Mouse (Mus musculus) liver, postnatal 0 days (tissue): ENCODE results near the gene Slc9a3. TPM values are rescaled to one million over a fixed set of nuclear protein-coding genes. Genes with fewer than 3 reads are reported as not detected.

Source experiments
- ATAC-seq: fragments of 200-750 bp; cut with Nextera tagmentation; 2 replicates; pipeline ENCODE4 v1.8.0; 2017; ENCODE audit warnings: mild to moderate bottlenecking, moderate library complexity
- DNase-seq: peaks from one replicate; pipeline ENCODE4 v3.0.0-alpha.2; 2016
- H3K27ac ChIP-seq: fragments of 300-500 bp; sonication (generic); 2 replicates; pipeline ENCODE4 v1.5.1; 2014; ENCODE audit warnings: antibody characterized with exemption, moderate library complexity, mild to moderate bottlenecking, low read depth
- H3K27me3 ChIP-seq: fragments of 300-500 bp; sonication (generic); 2 replicates; pipeline ENCODE4 v1.6.1; 2014; ENCODE audit warnings: low read length, control low read depth, mixed read lengths; ENCODE audit not compliant: insufficient read depth
- H3K36me3 ChIP-seq: fragments of 300-500 bp; sonication (generic); replicated peaks from 2 replicates; pipeline ENCODE4 v1.6.1; 2014; ENCODE audit warnings: mild to moderate bottlenecking, control low read depth, low read length, moderate library complexity, mixed read lengths; ENCODE audit not compliant: insufficient read depth
- H3K4me1 ChIP-seq: fragments of 300-500 bp; sonication (generic); 2 replicates; pipeline ENCODE4 v1.6.1; 2014; ENCODE audit warnings: antibody characterized with exemption, mild to moderate bottlenecking, control low read depth; ENCODE audit not compliant: insufficient read depth
- H3K4me2 ChIP-seq: fragments of 300-500 bp; sonication (generic); 2 replicates; pipeline ENCODE4 v1.6.1; 2014; ENCODE audit warnings: low read depth, mild to moderate bottlenecking, low read length, moderate library complexity, mixed read lengths
- H3K4me3 ChIP-seq: fragments of 300-500 bp; sonication (generic); 2 replicates; pipeline ENCODE4 v1.5.1; 2014; ENCODE audit warnings: low read depth, low read length
- H3K9ac ChIP-seq: fragments of 300-500 bp; sonication (generic); replicated peaks from 2 replicates; pipeline ENCODE4 v1.6.1; 2014; ENCODE audit warnings: mild to moderate bottlenecking, moderate library complexity
- H3K9me3 ChIP-seq: fragments of 300-500 bp; sonication (generic); 2 replicates; pipeline ENCODE4 v1.6.1; 2016; ENCODE audit warnings: mild to moderate bottlenecking, control low read depth, low read length, mixed read lengths
- CTCF ChIP-seq: sonication (generic); IDR thresholded peaks from 2 replicates; pipeline ENCODE4 v1.5.1; 2016; ENCODE audit warnings: antibody characterized with exemption, low read depth
- EP300 ChIP-seq: IDR thresholded peaks from 2 replicates; pipeline ENCODE4 v1.6.1; 2016; ENCODE audit warnings: antibody characterized with exemption, low read depth, mild to moderate bottlenecking
- WGBS: fragments of 180-500 bp; shearing (Covaris S2); extraction: QIAGEN DNeasy Blood & Tissue Kit; methylation state at CpG from one replicate; pipeline ENCODE4 v1.1.7; 2014; ENCODE audit not compliant: insufficient replicate concordance; 5-methylcytosine and 5-hydroxymethylcytosine counted together
- polyA plus RNA-seq: library from polyadenylated mRNA; unstranded; fragments of >200 nt; fragmentation: Nextera tagmentation; extraction: Ambion mirVana; gene quantifications from 2 replicates; pipeline ENCODE4 v1.2.1, GENCODE M21; 2015

The Slc9a3 gene
- polyA plus RNA-seq, 1 experiment from 2014 or later, result not detected

DNA sequence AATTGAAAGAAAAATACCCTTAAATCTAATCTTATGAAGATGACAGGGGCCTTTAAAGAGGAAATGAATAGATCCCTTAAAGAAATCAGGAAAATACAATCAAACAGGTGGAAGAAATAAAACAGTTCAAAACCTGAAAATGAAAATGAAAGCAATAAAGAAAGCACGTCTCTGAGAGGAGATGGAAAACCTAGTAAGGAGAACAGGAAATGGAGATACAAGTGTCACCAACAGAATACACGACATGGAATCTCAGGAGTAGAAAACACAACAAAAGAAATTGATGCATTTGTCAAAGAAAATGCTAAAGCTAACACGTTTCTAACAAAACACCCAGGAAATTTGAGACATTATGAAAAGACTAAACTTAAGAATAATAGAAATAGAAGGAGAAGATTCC lies 75.2 kb downstream of the Slc9a3 start:
- no peak overlapping the region for H3K4me2 ChIP-seq

DNA sequence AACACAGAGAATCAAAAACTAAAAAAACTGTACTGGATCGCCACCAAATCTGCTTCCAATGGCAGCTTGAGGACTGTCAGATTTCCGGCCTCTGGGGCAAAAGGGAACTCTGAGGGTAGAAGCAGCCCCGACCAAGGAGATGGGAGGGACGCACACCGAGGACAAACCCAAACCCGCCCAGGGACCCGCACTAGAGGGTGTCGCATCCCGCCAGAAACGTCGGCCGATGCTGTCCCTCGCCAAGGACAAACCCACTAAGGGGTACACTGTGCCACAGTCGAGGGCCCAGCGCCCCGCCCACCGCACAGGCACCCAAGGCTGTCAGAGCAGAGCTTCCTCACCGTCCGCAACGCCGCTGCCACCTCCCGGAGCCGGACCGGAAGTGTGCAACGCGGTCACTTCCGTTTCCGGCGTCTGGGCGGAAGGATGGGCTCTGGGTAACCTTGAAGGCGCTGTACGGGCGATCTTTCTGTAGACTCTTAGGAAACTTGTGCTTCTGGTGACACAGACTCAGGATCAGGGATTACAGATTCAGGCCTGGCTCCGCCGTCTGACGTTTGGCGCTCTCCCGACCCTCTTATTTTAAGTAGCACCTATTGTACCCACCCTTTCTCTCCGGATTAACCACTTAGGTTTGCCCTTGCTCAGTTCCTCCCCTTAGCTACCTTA lies 87.2 kb downstream of the Slc9a3 start, which contains the start of gene Exoc3:
Gene Exoc3 (minus strand): TSS at position 416 of the 669 bp plus-strand sequence.
- ATAC-seq (peak; percentile 99), DNase-seq (peak; percentile 94)
- Histone ChIP-seq H3K36me3 (peaks cover 8% of the 10 kb centered on the region), H3K4me3 (peak within 1 kb of the TSS; percentile 85), H3K27me3 (no peaks in the 10 kb centered on the region), H3K4me2 (peak within 1 kb of the TSS; percentile 93), H3K9me3 (no peaks in the 10 kb centered on the region), H3K27ac (peak within 1 kb of the TSS; percentile 93), H3K4me1 (peaks cover 25% of the 10 kb centered on the region), H3K9ac (peak within 1 kb of the TSS; percentile 75)
- TF ChIP-seq EP300 (no peak; the same call in 1 of the 2 replicates), CTCF (no peak)
- under 1% methylated on average over 39 of the region's 39 CpGs for WGBS

More for the DNA sequence above, 75.2 kb downstream of the Slc9a3 start:
- DNase-seq (no peak), ATAC-seq (no peak)
- H3K9ac ChIP-seq, result no peak overlapping the region
- no peak overlapping the region for H3K4me3 ChIP-seq
- 67% methylated on average over 3 of the region's 3 CpGs for WGBS
- no peaks in the 10 kb centered on the region for H3K27me3 ChIP-seq
- H3K36me3 ChIP-seq, result peaks cover 34% of the 10 kb centered on the region
- no peaks in the 10 kb centered on the region for H3K4me1 ChIP-seq
- TF ChIP-seq CTCF, result no peak
- no peak for TF ChIP-seq EP300
- no peak overlapping the region for H3K27ac ChIP-seq
- H3K9me3 ChIP-seq, result no peaks in the 10 kb centered on the region

DNA sequence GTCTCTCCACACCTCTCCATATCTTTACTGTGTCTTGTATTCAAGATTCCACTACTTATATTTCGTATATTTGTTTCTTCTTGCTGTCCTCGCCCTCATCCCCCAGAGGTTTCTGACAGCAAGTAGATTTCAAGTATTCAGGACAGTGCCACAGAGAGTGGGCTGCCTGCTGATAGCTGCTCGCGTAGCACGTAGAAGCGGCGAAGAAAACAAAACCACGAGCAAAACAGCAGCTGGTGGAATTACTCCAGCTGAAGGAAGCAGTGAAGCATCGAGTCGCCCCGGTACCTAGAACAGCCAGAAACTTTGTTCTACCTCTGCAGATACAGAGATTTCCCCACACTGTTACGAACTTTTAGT lies 87.7 kb downstream of the Slc9a3 start:
- DNase-seq (peak; percentile 24), ATAC-seq (peak; percentile 37; the same call in 1 of the 2 replicates)
- Histone ChIP-seq H3K27me3 (no peaks in the 10 kb centered on the region), H3K4me1 (peaks cover 25% of the 10 kb centered on the region), H3K9me3 (no peaks in the 10 kb centered on the region), H3K36me3 (peaks cover 3% of the 10 kb centered on the region; the same call in 1 of the 2 replicates), H3K9ac (peak overlapping the region; percentile 75), H3K4me2 (peak overlapping the region; percentile 93), H3K27ac (peak overlapping the region; percentile 93), H3K4me3 (peak overlapping the region; percentile 85)
- TF ChIP-seq CTCF (no peak), EP300 (no peak)
- 14% methylated on average over 12 of the region's 12 CpGs for WGBS

DNA sequence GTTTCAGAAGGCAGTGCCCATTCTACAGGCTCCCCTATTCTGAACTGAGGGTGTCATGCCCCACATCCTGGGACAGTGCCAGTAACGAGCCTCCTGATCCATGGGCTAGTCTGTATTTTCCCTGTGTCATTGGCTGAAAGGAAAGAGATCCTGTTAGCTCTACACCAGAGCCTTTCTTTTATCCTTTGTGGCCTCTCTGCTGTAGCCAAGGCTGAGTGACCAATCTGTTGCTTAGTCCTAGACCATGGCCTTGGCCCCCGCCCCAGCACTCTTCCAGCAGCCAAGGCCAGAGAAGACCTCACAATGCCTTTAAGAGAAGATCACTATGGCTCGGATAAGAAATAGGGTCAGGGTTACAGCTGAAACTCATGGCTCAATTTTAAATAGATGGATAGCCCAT lies 97.2 kb downstream of the Slc9a3 start:
- Histone ChIP-seq H3K9ac (no peak overlapping the region), H3K36me3 (no peaks in the 10 kb centered on the region), H3K27me3 (no peaks in the 10 kb centered on the region), H3K9me3 (no peaks in the 10 kb centered on the region), H3K4me1 (no peaks in the 10 kb centered on the region), H3K4me2 (no peak overlapping the region), H3K27ac (no peak overlapping the region), H3K4me3 (no peak overlapping the region)
- ATAC-seq, result no peak
- TF ChIP-seq CTCF, result no peak
- TF ChIP-seq EP300, result no peak
- no peak for DNase-seq
- 74% methylated on average over 3 of the region's 3 CpGs for WGBS

Other genes starting within 250 kb of the Slc9a3 start
- 6.9 and 7.7 TPM in 2 replicates for gene Trip13, start 183.7 kb upstream of the Slc9a3 start, polyA plus RNA-seq
- gene Brd9, start 183.6 kb upstream of the Slc9a3 start, polyA plus RNA-seq, result 10.3 and 10.6 TPM in 2 replicates
- not detected in 2 replicates for gene Zdhhc11, start 157.6 kb upstream of the Slc9a3 start, polyA plus RNA-seq
- 0.36 and 0.42 TPM in 2 replicates for gene Tppp, start 112.0 kb upstream of the Slc9a3 start, polyA plus RNA-seq
- 3.8 and 4.0 TPM in 2 replicates for gene Cep72, start 59.2 kb upstream of the Slc9a3 start, polyA plus RNA-seq
- 15.7 and 19.6 TPM in 2 replicates for gene Exoc3, start 87.3 kb downstream of the Slc9a3 start, polyA plus RNA-seq
- 0.21 and 0.36 TPM in 2 replicates for gene Ahrr, start 170.9 kb downstream of the Slc9a3 start, polyA plus RNA-seq
- 83.1 and 86.2 TPM in 2 replicates for gene Pdcd6, start 196.1 kb downstream of the Slc9a3 start, polyA plus RNA-seq
- 139 and 154 TPM in 2 replicates for gene Sdha, start 228.8 kb downstream of the Slc9a3 start, polyA plus RNA-seq
- 14.3 and 14.8 TPM in 2 replicates for gene Ccdc127, start 228.9 kb downstream of the Slc9a3 start, polyA plus RNA-seq
- gene Lrrc14b, start 242.5 kb downstream of the Slc9a3 start, polyA plus RNA-seq, result not detected in 2 replicates